Mouse (Mus musculus) CH12.LX (cell line): ENCODE measurements around the gene Slc12a7. TPM values are rescaled to one million over a fixed set of nuclear protein-coding genes. Genes with fewer than 3 reads are reported as not detected.

Source experiments
- DNase-seq: peaks from one replicate; pipeline ENCODE4 v3.0.0-alpha.2; 2013; ENCODE audit errors: extremely low read depth
- H3K27ac ChIP-seq: 2 replicates; pipeline ENCODE4 v1.5.1; 2012; ENCODE audit warnings: low read depth, mild to moderate bottlenecking, control low read depth, moderate library complexity; ENCODE audit not compliant: insufficient read depth
- H3K27me3 ChIP-seq: replicated peaks from 2 replicates; pipeline ENCODE3; 2012; ENCODE audit warnings: inconsistent platforms
- H3K36me3 ChIP-seq, 2 experiments: replicated peaks in 1 of 2; 2 replicates each; pipeline versions ENCODE3 to v1.6.1; 2012; ENCODE audit warnings: inconsistent platforms in 1 of 2, low read length in 1 of 2, mild to moderate bottlenecking in 1 of 2, mixed read lengths in 1 of 2, moderate library complexity in 1 of 2; ENCODE audit not compliant: control insufficient read depth in 1 of 2, insufficient read depth in 1 of 2
- H3K4me1 ChIP-seq, 2 experiments: 2 replicates each; pipeline ENCODE4 v1.6.1; 2012; ENCODE audit warnings: inconsistent platforms in 1 of 2, moderate library complexity in 1 of 2; ENCODE audit not compliant: insufficient read depth in 2 of 2, control insufficient read depth in 1 of 2
- H3K4me2 ChIP-seq: 2 replicates; pipeline ENCODE4 v1.6.1; 2012; ENCODE audit warnings: low read depth, mild to moderate bottlenecking, control low read depth; ENCODE audit not compliant: poor library complexity, insufficient read depth, severe bottlenecking
- H3K4me3 ChIP-seq, 3 experiments: fragments of 150-350 bp in 1 of 3; sonication (generic) in 1 of 3; replicated peaks in 1 of 3; 2 replicates each; pipeline versions ENCODE3 to v1.5.1; 2011 to 2012; ENCODE audit warnings: low read depth in 2 of 3, low read length in 2 of 3, mild to moderate bottlenecking in 2 of 3, moderate library complexity in 2 of 3, control low read depth in 1 of 3, improper control_type of control experiment in 1 of 3, inconsistent platforms in 1 of 3, mixed read lengths in 1 of 3; ENCODE audit not compliant: poor library complexity in 1 of 3
- H3K79me2 ChIP-seq: replicated peaks from 2 replicates; pipeline ENCODE4 v1.6.1; 2012; ENCODE audit warnings: mild to moderate bottlenecking, moderate library complexity; ENCODE audit not compliant: control insufficient read depth, poor library complexity, insufficient read depth, severe bottlenecking; ENCODE audit errors: extremely low read depth
- H3K9ac ChIP-seq: 2 replicates; pipeline ENCODE4 v1.6.1; 2012; ENCODE audit warnings: low read depth, mild to moderate bottlenecking, control low read depth, moderate library complexity; ENCODE audit not compliant: insufficient read depth
- H3K9me3 ChIP-seq: replicated peaks from 2 replicates; pipeline ENCODE3; 2012; ENCODE audit warnings: low read length, inconsistent platforms, mixed read lengths
- CHD2 ChIP-seq: IDR thresholded peaks from 2 replicates; pipeline ENCODE4 v1.6.1; 2011; ENCODE audit warnings: low read length, improper control_type of control experiment
- E2F4 ChIP-seq: IDR thresholded peaks from 2 replicates; pipeline ENCODE4 v1.6.1; 2011; ENCODE audit warnings: low read depth, low read length, improper control_type of control experiment; ENCODE audit not compliant: insufficient replicate concordance
- IRF4 ChIP-seq: IDR thresholded peaks from 2 replicates; pipeline ENCODE4 v1.6.1; 2014; ENCODE audit warnings: low read depth, mild to moderate bottlenecking, inconsistent platforms, low read length, improper control_type of control experiment
- JUN ChIP-seq: IDR thresholded peaks from 2 replicates; pipeline ENCODE4 v1.6.1; 2011; ENCODE audit warnings: low read depth, mild to moderate bottlenecking, low read length, improper control_type of control experiment, moderate library complexity; ENCODE audit not compliant: insufficient read depth
- JUND ChIP-seq: conservative IDR thresholded peaks from 2 replicates; pipeline ENCODE4 v1.6.1; 2011; ENCODE audit warnings: low read depth, low read length, improper control_type of control experiment
- MAX ChIP-seq: IDR thresholded peaks from 2 replicates; pipeline ENCODE4 v1.6.1; 2011; ENCODE audit warnings: low read length, improper control_type of control experiment
- MEF2A ChIP-seq: IDR thresholded peaks from 2 replicates; pipeline ENCODE4 v1.6.1; 2014; ENCODE audit warnings: low read depth, mild to moderate bottlenecking, inconsistent platforms, low read length, improper control_type of control experiment, borderline replicate concordance
- MYC ChIP-seq: IDR thresholded peaks from 2 replicates; pipeline ENCODE4 v1.6.1; 2011; ENCODE audit warnings: low read depth, mild to moderate bottlenecking, improper control_type of control experiment, low read length
- NELFE ChIP-seq: IDR thresholded peaks from 2 replicates; pipeline ENCODE4 v1.6.1; 2011; ENCODE audit warnings: low read depth, low read length, improper control_type of control experiment
- POLR2A ChIP-seq: IDR thresholded peaks from 2 replicates; pipeline ENCODE4 v1.6.1; 2011; ENCODE audit warnings: low read depth, mild to moderate bottlenecking, improper control_type of control experiment, low read length
- POLR2AphosphoS2 ChIP-seq: IDR thresholded peaks from 2 replicates; pipeline ENCODE4 v1.6.1; 2011; ENCODE audit warnings: low read depth, low read length, improper control_type of control experiment
- RCOR1 ChIP-seq: conservative IDR thresholded peaks from 2 replicates; pipeline ENCODE4 v1.6.1; 2012; ENCODE audit warnings: low read depth, mild to moderate bottlenecking, inconsistent platforms, low read length, improper control_type of control experiment
- SIN3A ChIP-seq: IDR thresholded peaks from 2 replicates; pipeline ENCODE4 v1.6.1; 2012; ENCODE audit warnings: low read length, improper control_type of control experiment, inconsistent platforms
- SMC3 ChIP-seq: IDR thresholded peaks from 2 replicates; pipeline ENCODE4 v1.6.1; 2011; ENCODE audit warnings: low read depth, low read length, improper control_type of control experiment
- TBP ChIP-seq: conservative IDR thresholded peaks from 2 replicates; pipeline ENCODE4 v1.6.1; 2011; ENCODE audit warnings: low read depth, low read length, improper control_type of control experiment
- TCF12 ChIP-seq: IDR thresholded peaks from 2 replicates; pipeline ENCODE4 v1.6.1; 2014; ENCODE audit warnings: low read depth, mild to moderate bottlenecking, inconsistent platforms, low read length, improper control_type of control experiment
- UBTF ChIP-seq: IDR thresholded peaks from 2 replicates; pipeline ENCODE4 v1.6.1; 2012; ENCODE audit warnings: low read depth, mild to moderate bottlenecking, inconsistent platforms, low read length, improper control_type of control experiment, moderate library complexity
- USF2 ChIP-seq: conservative IDR thresholded peaks from 2 replicates; pipeline ENCODE4 v1.6.1; 2011; ENCODE audit warnings: low read depth, low read length, improper control_type of control experiment
- dilution Hi-C: fragments of 300-500 bp; cut with MboI; formaldehyde crosslinking; loops from 2 replicates; pipeline ENCODE4 v1.14.3; 2020; ENCODE audit warnings: low sequenced_read_pairs; ENCODE audit not compliant: extremely low pct_unique_long_range_greater_than_20kb, extremely low pct_ligation_motif_present
- in situ Hi-C: fragments of 300-500 bp; cut with MboI; formaldehyde crosslinking; loops from 3 replicates; pipeline ENCODE4 v1.14.3; 2019; ENCODE audit warnings: low sequenced_read_pairs, low pct_ligation_motif_present, low pct_unique_long_range_greater_than_20kb, mixed read lengths
- polyA plus RNA-seq: library from polyadenylated mRNA; unstranded; fragments of >175 nt; gene quantifications from 2 replicates; pipeline ENCODE4 v1.2.1, GENCODE M21; 2012; ENCODE audit warnings: low read depth; ENCODE audit not compliant: insufficient read length
- total RNA-seq, 2 experiments: library from RNA; depleted of rRNA; stranded (reverse); fragments of 300-350 nt in 1 of 2; fragments of >200 nt in 1 of 2; gene quantifications; 2 replicates each; pipeline ENCODE4 v1.2.3; 2012 to 2014

The Slc12a7 gene
- total and polyA plus RNA-seq, 3 experiments: 1.0 to 5.8 (median 2.5) TPM

GRCm38 (mm10) chr13:73755809-73756208 is 22.9 kb downstream of the Slc12a7 start:
- H3K4me2 ChIP-seq: no peak overlapping the region
- H3K4me1 ChIP-seq: no peaks in the 10 kb centered on the region
- dilution Hi-C loops (no loop called here), in situ Hi-C loops (no loop called here)
- H3K9ac ChIP-seq: no peak overlapping the region
- no peaks in the 10 kb centered on the region for H3K36me3 ChIP-seq
- peaks cover 5% of the 10 kb centered on the region for H3K27me3 ChIP-seq
- no peaks in the 10 kb centered on the region for H3K9me3 ChIP-seq
- TF ChIP-seq MAX (no peak), TCF12 (no peak), USF2 (no peak), UBTF (no peak), JUND (no peak), MEF2A (no peak), POLR2AphosphoS2 (no peak), POLR2A (no peak), IRF4 (no peak), SMC3 (no peak), SIN3A (no peak), JUN (no peak), MYC (no peak), E2F4 (no peak), CHD2 (no peak)
- no peaks in the 10 kb centered on the region for H3K79me2 ChIP-seq
- DNase-seq: no peak
- no peak overlapping the region for H3K4me3 ChIP-seq
- no peak overlapping the region for H3K27ac ChIP-seq

DNA sequence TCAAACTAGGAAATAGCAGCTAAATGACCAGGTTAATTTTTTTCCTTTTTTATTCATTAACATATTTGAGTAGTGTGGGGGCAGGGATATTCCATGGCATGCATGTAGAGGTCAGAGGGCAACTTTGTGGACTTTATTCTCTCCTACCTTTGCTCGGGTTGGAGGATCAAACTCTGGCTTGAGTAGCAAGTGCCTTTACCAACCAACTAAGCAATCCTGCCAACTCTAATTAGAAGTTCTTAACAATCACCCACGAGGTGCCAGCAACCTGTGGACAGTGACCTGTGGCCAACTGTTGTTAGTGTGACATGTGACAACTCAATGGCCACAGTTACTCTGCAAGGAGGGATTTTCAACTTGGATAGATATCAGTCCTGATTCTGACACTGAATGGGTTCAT is 24.0 kb downstream of the Slc12a7 start:
- Histone ChIP-seq H3K4me1 (0 out of 4 replicates have a peak, but pooled peaks cover 0 to 3% of the 10 kb centered on the region in 2 experiments), H3K9ac (no peak overlapping the region), H3K4me2 (no peak overlapping the region), H3K36me3 (no peaks in the 10 kb centered on the region), H3K27ac (no peak overlapping the region), H3K4me3 (no peak overlapping the region), H3K27me3 (peaks cover 3% of the 10 kb centered on the region), H3K79me2 (no peaks in the 10 kb centered on the region)
- DNase-seq: no peak
- in situ Hi-C loops: no loop called here
- dilution Hi-C loops: no loop called here
- TF ChIP-seq NELFE: no peak
- TF ChIP-seq MYC: no peak
- no peak for TF ChIP-seq TBP
- TF ChIP-seq RCOR1: no peak
- TF ChIP-seq, all 38 proteins: peak for 0
- H3K9me3 ChIP-seq: no peaks in the 10 kb centered on the region
